ENCODE assay signal across 10 mouse cellular contexts in the genomic region with DNA sequence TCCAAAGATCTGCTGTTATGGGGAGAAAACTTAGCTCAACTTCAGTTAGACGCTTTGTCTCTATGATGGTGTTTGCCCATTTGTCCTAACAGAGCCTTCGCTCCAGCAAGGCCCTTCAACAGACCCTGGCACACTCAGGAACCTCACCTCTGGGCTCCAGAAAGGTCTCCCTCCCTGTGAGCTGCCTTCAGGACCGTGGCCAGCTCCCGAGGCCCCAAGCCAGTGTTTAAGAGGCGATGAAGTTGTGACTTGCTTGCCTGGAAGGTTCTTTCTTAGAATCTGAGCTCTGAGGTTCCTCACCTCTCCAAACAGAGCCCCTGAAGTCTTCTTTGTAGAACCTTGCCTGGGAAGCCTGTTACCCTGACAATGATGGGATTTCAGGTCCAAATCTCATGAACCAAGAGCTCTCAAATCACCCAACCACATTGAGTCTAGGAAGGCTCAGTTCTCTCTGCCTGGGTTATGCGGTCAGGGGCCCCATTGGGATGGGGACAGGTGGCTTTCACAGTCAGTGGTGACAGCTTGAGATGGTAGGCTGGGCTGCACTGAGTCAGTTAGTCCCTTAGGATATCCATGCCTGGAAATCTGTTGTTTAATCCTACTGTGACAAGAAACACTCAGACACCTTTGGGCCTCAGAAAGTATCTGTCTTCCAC. TPM values are rescaled to one million over a fixed set of nuclear protein-coding genes. Genes with fewer than 3 reads are reported as not detected.
DNase-seq lines count a peak whose midpoint lies in the region; ATAC-seq and TF ChIP-seq lines count a peak whose summit lies in the region.
"Had no signal": no experiment of that assay in that cellular context is flagged by ENCODE, and none has a peak within 500 bp of the region (broad histone marks: within the 10 kb centered on the region; RNA-seq: fewer than 3 reads in every experiment).

No protein-coding gene starts in this region.

- ATAC-seq in forebrain, embryonic 11.5 days (replicated peaks; ENCODE audit: low FRiP score): no peak
- ATAC-seq in hindbrain, embryonic 15.5 days (ENCODE audit: low FRiP score, low read depth): no peak
- ATAC-seq in intestine, postnatal 0 days: no peak

- H3K9me3 ChIP-seq in forebrain, embryonic 10.5 days: no peaks in the 10 kb centered on the region
- no peaks in the 10 kb centered on the region for H3K9me3 ChIP-seq in forebrain, embryonic 11.5 days (ENCODE audit: control insufficient read depth, low read length)
- H3K9me3 ChIP-seq in hindbrain, embryonic 15.5 days: no peaks in the 10 kb centered on the region
- no peaks in the 10 kb centered on the region for H3K9me3 ChIP-seq in intestine, postnatal 0 days (ENCODE audit: control insufficient read depth)
- H3K9me3 ChIP-seq: embryonic facial prominence, embryonic 15.5 days; limb, embryonic 12.5 days had no signal

- no peak overlapping the region for H3K27ac ChIP-seq in forebrain, embryonic 10.5 days
- H3K27ac ChIP-seq in forebrain, embryonic 11.5 days (ENCODE audit: low read depth, low read length): no peak overlapping the region
- no peak overlapping the region for H3K27ac ChIP-seq in thymus, adult 2 months (ENCODE audit: control insufficient read depth, insufficient read depth, low read length)
- H3K27ac ChIP-seq in hindbrain, embryonic 15.5 days (replicated peaks): no peak overlapping the region
- H3K27ac ChIP-seq in olfactory bulb, adult 2 months (ENCODE audit: insufficient read depth, low read depth, low read length): no peak overlapping the region
- no peak overlapping the region for H3K27ac ChIP-seq in intestine, postnatal 0 days (ENCODE audit: low read depth, low read length)
- H3K27ac ChIP-seq: embryonic facial prominence, embryonic 15.5 days; limb, embryonic 12.5 days had no signal

- H3K4me3 ChIP-seq in forebrain, embryonic 10.5 days: no peak overlapping the region
- no peak overlapping the region for H3K4me3 ChIP-seq in forebrain, embryonic 11.5 days (ENCODE audit: low read depth, low read length)
- H3K4me3 ChIP-seq in thymus, adult 2 months (ENCODE audit: control insufficient read depth, insufficient read depth, low read length): no peak overlapping the region
- H3K4me3 ChIP-seq in hindbrain, embryonic 15.5 days: peak overlapping the region; percentile 58
- H3K4me3 ChIP-seq in olfactory bulb, adult 2 months (ENCODE audit: insufficient read depth, low read depth, low read length): peak overlapping the region; percentile 19
- H3K4me3 ChIP-seq in intestine, postnatal 0 days (ENCODE audit: low read depth, low read length): no peak overlapping the region
- H3K4me3 ChIP-seq: embryonic facial prominence, embryonic 15.5 days; limb, embryonic 12.5 days had no signal

- peaks cover 37% of the 10 kb centered on the region for H3K4me1 ChIP-seq in forebrain, embryonic 10.5 days
- H3K4me1 ChIP-seq in forebrain, embryonic 11.5 days (replicated peaks; ENCODE audit: control insufficient read depth, insufficient read depth, low read length): peaks cover 5% of the 10 kb centered on the region; the same call in 1 of the 2 replicates
- H3K4me1 ChIP-seq in thymus, adult 2 months (replicated peaks; ENCODE audit: control insufficient read depth, insufficient read depth, low read length): no peaks in the 10 kb centered on the region
- peaks cover 58% of the 10 kb centered on the region for H3K4me1 ChIP-seq in hindbrain, embryonic 15.5 days (replicated peaks)
- peaks cover 33% of the 10 kb centered on the region for H3K4me1 ChIP-seq in olfactory bulb, adult 2 months (ENCODE audit: control insufficient read depth, insufficient read depth, low read length)
- H3K4me1 ChIP-seq in intestine, postnatal 0 days (replicated peaks; ENCODE audit: control insufficient read depth, insufficient read depth, low read length): no peaks in the 10 kb centered on the region

- peak; percentile 29 for DNase-seq in forebrain, embryonic 10.5 days (ENCODE audit: extremely low spot score, low spot score)
- DNase-seq in forebrain, embryonic 11.5 days (ENCODE audit: low spot score): no peak
- peak; percentile 32 for DNase-seq in thymus, postnatal 4 days
- no peak for DNase-seq in thymus, adult 2 months
- DNase-seq in right cerebral cortex, adult 2 months (ENCODE audit: low spot score in 2 of 2): no peak

- H3K36me3 ChIP-seq in forebrain, embryonic 10.5 days (replicated peaks): no peaks in the 10 kb centered on the region
- no peaks in the 10 kb centered on the region for H3K36me3 ChIP-seq in forebrain, embryonic 11.5 days (ENCODE audit: control insufficient read depth, insufficient read depth, low read length)
- H3K36me3 ChIP-seq in thymus, adult 2 months (ENCODE audit: control insufficient read depth, insufficient read depth, low read length): no peaks in the 10 kb centered on the region
- H3K36me3 ChIP-seq in hindbrain, embryonic 15.5 days: no peaks in the 10 kb centered on the region
- no peaks in the 10 kb centered on the region for H3K36me3 ChIP-seq in intestine, postnatal 0 days (ENCODE audit: control insufficient read depth, insufficient read depth)
- H3K36me3 ChIP-seq: embryonic facial prominence, embryonic 15.5 days; limb, embryonic 12.5 days had no signal

- H3K4me2 ChIP-seq in forebrain, embryonic 11.5 days (ENCODE audit: low read depth, low read length, severe bottlenecking): no peak overlapping the region
- H3K4me2 ChIP-seq in hindbrain, embryonic 15.5 days: peak overlapping the region; percentile 65
- no peak overlapping the region for H3K4me2 ChIP-seq in intestine, postnatal 0 days (replicated peaks; ENCODE audit: low read depth)
- H3K4me2 ChIP-seq: embryonic facial prominence, embryonic 15.5 days; limb, embryonic 12.5 days had no signal

- 43% methylated on average over 6 of the region's 6 CpGs for WGBS in forebrain, embryonic 10.5 days
- WGBS in forebrain, embryonic 11.5 days: 42% methylated on average over 6 of the region's 6 CpGs
- 43% methylated on average over 6 of the region's 6 CpGs for WGBS in thymus, adult 2 months
- 44% methylated on average over 6 of the region's 6 CpGs for WGBS in hindbrain, embryonic 15.5 days
- 73% methylated on average over 6 of the region's 6 CpGs for WGBS in olfactory bulb, adult 2 months
- 33% methylated on average over 6 of the region's 6 CpGs for WGBS in intestine, postnatal 0 days

- no peak for TF ChIP-seq POLR2A in thymus, adult 2 months (IDR thresholded peaks at IDR 0.05; ENCODE audit: control insufficient read depth, extremely low read depth, insufficient read depth, low read length, poor library complexity)
- no peak for TF ChIP-seq POLR2A in olfactory bulb, adult 2 months (IDR thresholded peaks at IDR 0.05; ENCODE audit: insufficient read depth, low read depth, low read length)

- peaks cover 44% of the 10 kb centered on the region for H3K27me3 ChIP-seq in forebrain, embryonic 10.5 days (ENCODE audit: poor library complexity, severe bottlenecking)
- H3K27me3 ChIP-seq in forebrain, embryonic 11.5 days (ENCODE audit: control insufficient read depth, insufficient read depth, low read length): no peaks in the 10 kb centered on the region
- no peaks in the 10 kb centered on the region for H3K27me3 ChIP-seq in thymus, adult 2 months (ENCODE audit: control insufficient read depth, insufficient read depth, low read length)
- H3K27me3 ChIP-seq in hindbrain, embryonic 15.5 days: no peaks in the 10 kb centered on the region
- peaks cover 27% of the 10 kb centered on the region for H3K27me3 ChIP-seq in intestine, postnatal 0 days (replicated peaks; ENCODE audit: control insufficient read depth, insufficient read depth, low read length)

- TF ChIP-seq CTCF in thymus, adult 2 months (IDR thresholded peaks at IDR 0.05; ENCODE audit: borderline replicate concordance, control insufficient read depth, extremely low read depth, insufficient read depth, low read length, poor library complexity): no peak
- TF ChIP-seq CTCF in olfactory bulb, adult 2 months (IDR thresholded peaks at IDR 0.05; ENCODE audit: insufficient read depth, low read depth, low read length): no peak
- no peak for TF ChIP-seq CTCF in intestine, postnatal 0 days (IDR thresholded peaks at IDR 0.05; ENCODE audit: low read depth)

- no peak overlapping the region for H3K9ac ChIP-seq in forebrain, embryonic 11.5 days (ENCODE audit: low read length)
- H3K9ac ChIP-seq in hindbrain, embryonic 15.5 days: 0 out of 2 replicates have a peak overlapping the region, but pooled peaks have one; percentile 18
- H3K9ac ChIP-seq in intestine, postnatal 0 days (ENCODE audit: low read depth, low read length): no peak overlapping the region
- H3K9ac ChIP-seq: embryonic facial prominence, embryonic 15.5 days; limb, embryonic 12.5 days had no signal

RNA-seq across cellular contexts. Expression of a gene that starts 2.3 kb away (rescaled TPM):
- 12.1 and 15.5 TPM in 2 replicates for polyA plus RNA-seq in forebrain, embryonic 10.5 days (2016; fragmentation: Nextera tagmentation; extraction: Ambion mirVana)
- polyA plus RNA-seq in forebrain, embryonic 11.5 days (2014; fragmentation: Nextera tagmentation; extraction: Ambion mirVana): 38.2 and 44.1 TPM in 2 replicates
- 9.8 TPM in 2 replicates for polyA plus RNA-seq in thymus, adult 2 months (2012; rRNA removed)
- polyA plus RNA-seq in hindbrain, embryonic 15.5 days (2015; fragmentation: Nextera tagmentation; extraction: Ambion mirVana): 343 and 372 TPM in 2 replicates
- 171 TPM in 1 of 2 replicates, not detected in the other for polyA plus RNA-seq in olfactory bulb, adult 2 months (2012; ENCODE audit: insufficient read depth, insufficient read length, low replicate concordance, missing spikeins)
- 13.3 and 14.8 TPM in 2 replicates for polyA plus RNA-seq in intestine, postnatal 0 days (2015; fragmentation: Nextera tagmentation; extraction: Ambion mirVana)

Comparison
In these comparisons a context has a peak if more than half of its experiments do, and no peak if none do; other contexts are left out.
1. DNase-seq: peak in forebrain, embryonic 10.5 days (single experiment) and thymus, postnatal 4 days (single experiment); none in forebrain, embryonic 11.5 days (single experiment), thymus, adult 2 months (single experiment) and right cerebral cortex, adult 2 months (0 of 2).
2. H3K4me3 ChIP-seq: peak in hindbrain, embryonic 15.5 days (single experiment) and olfactory bulb, adult 2 months (single experiment); none in forebrain, embryonic 10.5 days (single experiment), forebrain, embryonic 11.5 days (single experiment), thymus, adult 2 months (single experiment) and intestine, postnatal 0 days (single experiment).